ENCODE assay signal across 8 mouse cellular contexts in genomic region chr2:126932897-126933641, GRCm38 (mm10). TPM values are rescaled to one million over a fixed set of nuclear protein-coding genes. Genes with fewer than 3 reads are reported as not detected.
DNase-seq lines count a peak whose midpoint lies in the region; ATAC-seq and TF ChIP-seq lines count a peak whose summit lies in the region.

Gene Sppl2a (minus strand): TSS chr2:126933235.

- H3K9me3 ChIP-seq in embryonic facial prominence, embryonic 13.5 days, result no peaks in the 10 kb centered on the region
- H3K9me3 ChIP-seq in limb, embryonic 12.5 days, result no peaks in the 10 kb centered on the region
- H3K9me3 ChIP-seq in midbrain, embryonic 15.5 days, result no peaks in the 10 kb centered on the region

- under 1% methylated on average over 34 of the region's 35 CpGs for WGBS in embryonic facial prominence, embryonic 13.5 days
- under 1% methylated on average over 35 of the region's 35 CpGs for WGBS in kidney, adult 2 months
- WGBS in limb, embryonic 12.5 days, result under 1% methylated on average over 31 of the region's 35 CpGs
- WGBS in midbrain, embryonic 15.5 days, result under 1% methylated on average over 33 of the region's 35 CpGs
- under 1% methylated on average over 33 of the region's 35 CpGs for WGBS in spleen, adult 2 months

- H3K27me3 ChIP-seq in embryonic facial prominence, embryonic 13.5 days, result no peaks in the 10 kb centered on the region
- no peaks in the 10 kb centered on the region for H3K27me3 ChIP-seq in kidney, adult 2 months (replicated peaks; ENCODE audit: control insufficient read depth, insufficient read depth, low read length)
- no peaks in the 10 kb centered on the region for H3K27me3 ChIP-seq in limb, embryonic 12.5 days
- H3K27me3 ChIP-seq in midbrain, embryonic 15.5 days (replicated peaks), result no peaks in the 10 kb centered on the region
- H3K27me3 ChIP-seq in spleen, adult 2 months (ENCODE audit: control insufficient read depth, insufficient read depth, low read length), result no peaks in the 10 kb centered on the region

- H3K4me1 ChIP-seq in embryonic facial prominence, embryonic 13.5 days, result peaks cover 11% of the 10 kb centered on the region
- peaks cover 7% of the 10 kb centered on the region; the same call in 1 of the 2 replicates for H3K4me1 ChIP-seq in kidney, adult 2 months (ENCODE audit: control insufficient read depth, insufficient read depth, low read length)
- H3K4me1 ChIP-seq in limb, embryonic 12.5 days (replicated peaks), result peaks cover 3% of the 10 kb centered on the region
- H3K4me1 ChIP-seq in midbrain, embryonic 15.5 days, result peaks cover 12% of the 10 kb centered on the region
- H3K4me1 ChIP-seq in spleen, adult 2 months (ENCODE audit: control insufficient read depth, insufficient read depth, insufficient read length), result no peaks in the 10 kb centered on the region

- peak within 1 kb of the TSS; percentile 57 for H3K4me3 ChIP-seq in embryonic facial prominence, embryonic 13.5 days
- peak within 1 kb of the TSS; percentile 96 for H3K4me3 ChIP-seq in kidney, adult 2 months (ENCODE audit: insufficient read depth, low read depth, low read length)
- peak within 1 kb of the TSS; percentile 53 for H3K4me3 ChIP-seq in limb, embryonic 12.5 days (replicated peaks)
- peak within 1 kb of the TSS; percentile 56 for H3K4me3 ChIP-seq in midbrain, embryonic 15.5 days
- H3K4me3 ChIP-seq in spleen, adult 2 months (ENCODE audit: extremely low read depth, insufficient read depth, insufficient read length), result peak within 1 kb of the TSS; percentile 73

- TF ChIP-seq POLR2A in kidney, adult 2 months (IDR thresholded peaks at IDR 0.05; ENCODE audit: low read depth, low read length), result peak; percentile 91
- peak; percentile 94 for TF ChIP-seq POLR2A in spleen, adult 2 months (IDR thresholded peaks at IDR 0.05; ENCODE audit: low read depth, low read length)

- H3K9ac ChIP-seq in embryonic facial prominence, embryonic 13.5 days, result peak within 1 kb of the TSS; percentile 86
- H3K9ac ChIP-seq in limb, embryonic 12.5 days (replicated peaks), result peak within 1 kb of the TSS; percentile 69
- peak within 1 kb of the TSS; percentile 95 for H3K9ac ChIP-seq in midbrain, embryonic 15.5 days

- no peak for TF ChIP-seq CTCF in kidney, adult 2 months (conservative IDR thresholded peaks at IDR 0.05; ENCODE audit: insufficient read depth, insufficient read length, low read depth, low read length)
- no peak for TF ChIP-seq CTCF in spleen, adult 2 months (IDR thresholded peaks at IDR 0.05; ENCODE audit: extremely low read depth, insufficient read depth, insufficient read length, insufficient replicate concordance)

- peak within 1 kb of the TSS; percentile 66 for H3K4me2 ChIP-seq in embryonic facial prominence, embryonic 13.5 days
- peak within 1 kb of the TSS; percentile 70 for H3K4me2 ChIP-seq in limb, embryonic 12.5 days
- peak within 1 kb of the TSS; percentile 73 for H3K4me2 ChIP-seq in midbrain, embryonic 15.5 days

- peak within 1 kb of the TSS; percentile 99 for H3K27ac ChIP-seq in embryonic facial prominence, embryonic 13.5 days
- peak within 1 kb of the TSS; percentile 99 for H3K27ac ChIP-seq in kidney, adult 2 months (ENCODE audit: insufficient read depth, low read depth, low read length)
- H3K27ac ChIP-seq in limb, embryonic 12.5 days, result peak within 1 kb of the TSS; percentile 98
- H3K27ac ChIP-seq in midbrain, embryonic 15.5 days, result peak within 1 kb of the TSS; percentile 97
- H3K27ac ChIP-seq in spleen, adult 2 months (ENCODE audit: insufficient read depth, low read length), result peak within 1 kb of the TSS; percentile 95

- ATAC-seq in embryonic facial prominence, embryonic 13.5 days (ENCODE audit: insufficient number of reproducible peaks, insufficient read depth, low FRiP score, low TSS enrichment, low read depth), result peak; percentile 99
- peak; percentile 100 for ATAC-seq in limb, embryonic 12.5 days (ENCODE audit: insufficient number of reproducible peaks, insufficient read depth, low FRiP score, low TSS enrichment, low read depth)
- peak; percentile 100 for ATAC-seq in midbrain, embryonic 15.5 days (replicated peaks)

- no peaks in the 10 kb centered on the region; the same call in 1 of the 2 replicates for H3K36me3 ChIP-seq in embryonic facial prominence, embryonic 13.5 days
- H3K36me3 ChIP-seq in kidney, adult 2 months (ENCODE audit: control insufficient read depth, insufficient read depth, low read length), result no peaks in the 10 kb centered on the region
- no peaks in the 10 kb centered on the region for H3K36me3 ChIP-seq in limb, embryonic 12.5 days
- H3K36me3 ChIP-seq in midbrain, embryonic 15.5 days (replicated peaks), result no peaks in the 10 kb centered on the region
- no peaks in the 10 kb centered on the region; the same call in 1 of the 2 replicates for H3K36me3 ChIP-seq in spleen, adult 2 months (ENCODE audit: control insufficient read depth, insufficient read depth, low read length)

- peak; percentile 96 for DNase-seq in 3134 (ENCODE audit: extremely low read depth, insufficient read length, low spot score)
- DNase-seq in adrenal gland, postnatal 36 days, result peak; percentile 91 to 94
- DNase-seq in heart, adult 18-20 months, result peak; percentile 91 to 96
- peak; percentile 95 for DNase-seq in kidney, adult 2 months
- DNase-seq in spleen, adult 2 months (ENCODE audit: low read depth in 1 of 2, low spot score in 2 of 2), result peak; percentile 75 to 83

RNA-seq across cellular contexts. Expression of gene Sppl2a, which starts in this region (rescaled TPM):
- 10 to 100 TPM; 91.4 to 95.3 TPM for total RNA-seq in adrenal gland, postnatal 36 days (2021)
- 56.1 and 59.3 TPM in 2 replicates for polyA plus RNA-seq in embryonic facial prominence, embryonic 13.5 days (2015; fragmentation: Nextera tagmentation; extraction: Ambion mirVana)
- total RNA-seq in heart, adult 18-20 months (2021), result 10 to 100 TPM; 50.5 to 58.0 TPM
- polyA plus RNA-seq in kidney, adult 2 months (2012; rRNA removed), result 19.2 and 24.9 TPM in 2 replicates
- 41.3 and 42.8 TPM in 2 replicates for polyA plus RNA-seq in limb, embryonic 12.5 days (2016; fragmentation: Nextera tagmentation; extraction: Ambion mirVana)
- 32.6 and 35.7 TPM in 2 replicates for polyA plus RNA-seq in midbrain, embryonic 15.5 days (2015; fragmentation: Nextera tagmentation; extraction: Ambion mirVana)
- 7.6 and 9.5 TPM in 2 replicates for polyA plus RNA-seq in spleen, adult 2 months (2012; rRNA removed)

Comparison
In these comparisons a context has a peak if more than half of its experiments do, and no peak if none do; other contexts are left out.
1. Peak in every context shown above with its lines: DNase-seq, ATAC-seq, H3K4me3 ChIP-seq and H3K27ac ChIP-seq.